Mouse (Mus musculus) spleen, postnatal 36 days (tissue): ENCODE measurements at regions not wholly inside any gene's neighbourhood (a gene's known extent, or its start where the extent isn't known, plus 50 kb on each side); places are given as distances from the start of the nearest gene placed in this dataset.

Source experiments
- DNase-seq, 2 experiments: peaks; one replicate each; pipeline ENCODE4 v3.0.0; 2022; ENCODE audit warnings: low spot score in 2 of 2, mixed read lengths in 1 of 2

DNA sequence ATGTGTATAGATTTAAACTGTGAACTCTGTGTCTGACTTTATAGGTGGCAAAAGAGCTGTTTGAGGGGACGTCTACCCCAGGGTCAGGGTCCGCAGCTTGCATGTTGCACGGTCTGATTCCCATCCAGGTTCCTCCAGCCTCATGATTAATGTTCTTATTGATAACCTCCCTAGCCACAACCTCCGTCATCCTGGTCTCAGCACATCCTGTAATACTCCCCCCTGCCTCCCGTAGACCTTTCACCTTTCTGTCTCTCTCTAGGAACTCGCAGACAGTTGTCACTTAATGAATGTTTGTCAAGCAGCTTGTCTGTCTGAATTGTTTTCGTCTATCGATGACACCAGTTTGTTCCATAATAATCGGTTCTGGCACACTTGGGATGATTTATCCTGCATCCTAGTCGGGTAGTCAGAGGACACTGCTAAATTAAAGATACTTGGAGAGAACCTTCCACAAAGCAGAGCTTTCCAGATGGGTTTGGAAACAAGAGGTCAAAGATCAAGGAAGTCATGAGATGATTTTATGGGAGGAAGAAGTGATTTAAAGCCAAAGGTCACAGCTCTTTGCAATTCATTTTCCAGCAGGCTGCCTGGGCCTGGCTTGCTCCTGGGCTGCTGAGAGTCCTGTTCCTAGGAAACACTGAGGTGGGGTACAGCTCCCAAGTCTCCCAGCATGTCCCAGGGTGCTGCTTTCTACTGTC, 435.9 kb downstream of the Prdm2 start:
- DNase-seq, result no peak

DNA sequence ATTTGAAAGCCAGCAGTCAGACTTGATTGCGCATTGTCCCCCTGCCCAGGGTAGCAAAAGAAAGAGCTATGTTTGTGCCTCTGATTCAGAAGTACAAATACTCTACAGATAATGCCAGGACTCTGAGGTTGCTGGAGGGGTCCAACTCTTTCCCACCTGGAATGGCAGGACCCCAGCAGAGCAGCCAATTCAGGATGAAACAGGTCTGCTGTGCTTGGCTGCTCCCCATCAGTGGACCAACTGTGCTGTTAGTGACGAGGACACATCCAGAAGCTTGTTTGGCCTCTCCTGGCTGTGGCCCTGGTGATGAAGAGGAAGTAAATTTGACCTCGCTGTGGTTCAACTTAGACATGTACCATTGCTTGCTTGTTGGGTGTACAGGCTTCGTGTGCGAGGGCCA, 437.8 kb downstream of the Prdm2 start:
- no peak for DNase-seq

DNA sequence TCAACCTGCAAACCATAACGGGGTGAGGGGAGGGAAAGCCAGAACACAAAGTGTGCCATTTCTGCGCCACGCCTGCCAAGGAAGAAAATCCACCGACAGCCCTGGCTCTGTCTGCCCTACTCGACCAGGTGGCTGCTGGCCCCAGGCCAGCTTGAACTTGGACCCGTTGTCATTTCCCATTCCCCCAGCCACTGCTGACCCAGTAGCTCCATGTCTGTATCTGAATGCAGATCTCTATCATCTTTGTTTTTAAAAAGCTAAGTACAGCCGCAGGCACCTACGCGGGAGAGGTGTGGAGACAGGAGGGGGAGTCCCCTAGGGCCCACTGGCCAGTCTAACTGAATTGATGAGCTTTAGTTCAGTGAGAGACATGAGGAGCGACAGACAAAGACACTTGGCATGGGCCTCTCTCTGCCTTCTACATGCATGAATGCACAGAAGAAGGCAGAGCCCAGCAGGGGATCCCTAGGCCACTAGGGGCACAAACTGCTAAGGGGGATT, 439.1 kb downstream of the Prdm2 start:
- no peak for DNase-seq

DNA sequence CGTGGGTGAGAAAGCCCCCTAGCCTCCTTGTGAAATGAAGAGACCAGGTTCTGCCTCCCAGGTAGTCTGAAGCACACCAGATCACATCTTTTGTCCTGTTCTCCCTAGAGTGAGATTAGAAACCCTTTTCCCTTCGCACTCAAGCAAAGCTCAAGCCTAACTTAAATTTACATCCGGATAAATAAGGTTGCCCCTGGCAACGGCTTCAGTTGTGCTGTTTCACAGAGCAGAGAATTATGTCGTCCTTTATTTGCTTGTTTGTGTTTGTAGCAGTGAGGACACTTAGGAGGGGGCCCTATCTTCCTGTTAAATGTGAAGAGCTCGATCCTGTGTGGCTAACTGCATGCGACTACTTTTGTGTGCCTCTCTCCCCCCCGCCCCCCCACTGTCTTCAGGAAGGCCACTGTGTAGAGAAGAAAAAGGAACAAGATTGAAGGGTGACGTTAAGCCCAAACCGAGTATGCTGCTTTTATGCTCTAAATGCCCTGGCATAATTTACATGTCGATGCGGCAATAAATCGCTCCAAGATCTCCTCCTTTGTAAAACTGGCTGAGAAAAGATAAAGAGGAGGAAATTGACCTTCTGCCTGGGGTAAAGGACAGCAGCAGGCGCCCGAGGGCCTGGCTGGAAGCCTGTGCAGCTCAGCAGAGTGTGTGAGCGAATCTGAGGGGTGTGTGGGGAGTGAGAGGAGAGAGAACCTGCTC, 439.9 kb downstream of the Prdm2 start:
- no peak for DNase-seq

DNA sequence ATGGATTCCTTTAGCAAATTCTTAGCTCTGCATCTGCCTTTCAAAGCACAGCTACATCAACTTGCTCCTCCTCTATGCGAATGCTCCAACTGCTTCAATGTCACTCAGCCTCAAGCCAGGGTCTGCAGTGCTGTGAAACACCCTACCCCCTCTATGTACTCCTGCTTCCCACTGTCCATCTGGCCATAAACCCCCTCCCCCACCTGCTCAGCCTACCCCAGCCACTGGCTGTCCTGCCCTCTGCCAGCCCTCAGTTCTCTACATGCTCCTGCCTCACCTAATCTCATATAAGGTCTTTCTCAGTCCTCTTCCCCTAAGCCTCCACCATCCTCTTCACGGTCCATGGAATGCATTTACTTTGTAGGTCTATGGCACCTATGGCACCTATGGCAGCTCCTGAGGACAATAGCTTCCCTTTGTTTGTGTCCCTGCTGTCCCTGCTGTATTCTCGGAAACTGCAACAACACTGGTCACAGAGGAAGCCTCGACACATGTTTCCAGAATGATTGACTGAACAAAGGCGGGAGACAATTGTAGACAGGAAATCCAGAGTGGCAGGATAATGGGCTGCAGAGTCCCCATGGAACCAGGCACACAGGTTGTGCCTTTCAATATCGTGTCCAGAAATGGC, 441.2 kb downstream of the Prdm2 start:
- no peak for DNase-seq

DNA sequence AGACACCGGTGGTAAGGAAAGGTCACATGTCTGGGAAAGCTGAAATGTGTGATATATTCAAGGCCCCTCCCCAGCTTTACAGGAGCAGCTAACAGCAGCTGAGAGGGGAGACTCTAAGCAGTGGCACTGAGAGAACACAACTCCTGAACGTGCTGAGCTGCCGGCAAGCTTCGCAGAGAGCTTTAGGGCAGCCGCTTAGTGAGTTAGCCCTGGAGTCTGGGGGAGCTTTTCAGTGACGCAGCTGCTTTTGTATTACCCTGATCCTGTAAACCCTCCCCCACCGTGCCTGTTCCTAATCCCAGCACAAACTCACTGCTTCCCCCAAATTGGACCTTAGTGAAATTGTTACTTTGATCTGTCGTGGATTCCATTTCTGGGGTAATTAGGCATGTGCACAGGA, 442.6 kb downstream of the Prdm2 start:
- no peak for DNase-seq

DNA sequence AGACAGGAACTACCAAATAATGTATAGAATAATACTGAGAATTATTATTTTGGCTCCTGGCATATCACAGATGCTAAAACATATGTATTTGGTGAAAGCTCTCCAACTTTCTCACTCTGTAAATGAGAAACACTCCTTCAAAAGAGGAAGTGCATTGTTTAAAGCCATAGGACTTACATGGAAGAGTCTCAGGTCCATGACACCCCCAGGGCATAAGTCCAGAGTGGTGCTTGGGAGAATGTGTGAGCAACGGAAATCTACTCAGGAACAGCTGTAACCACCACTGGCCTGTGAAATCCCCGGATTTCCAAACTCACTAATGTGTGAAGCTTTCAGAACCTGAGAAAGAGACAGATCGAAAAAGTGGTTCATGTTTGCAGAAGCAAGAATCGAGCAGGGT, 445.1 kb downstream of the Prdm2 start:
- DNase-seq, result no peak

DNA sequence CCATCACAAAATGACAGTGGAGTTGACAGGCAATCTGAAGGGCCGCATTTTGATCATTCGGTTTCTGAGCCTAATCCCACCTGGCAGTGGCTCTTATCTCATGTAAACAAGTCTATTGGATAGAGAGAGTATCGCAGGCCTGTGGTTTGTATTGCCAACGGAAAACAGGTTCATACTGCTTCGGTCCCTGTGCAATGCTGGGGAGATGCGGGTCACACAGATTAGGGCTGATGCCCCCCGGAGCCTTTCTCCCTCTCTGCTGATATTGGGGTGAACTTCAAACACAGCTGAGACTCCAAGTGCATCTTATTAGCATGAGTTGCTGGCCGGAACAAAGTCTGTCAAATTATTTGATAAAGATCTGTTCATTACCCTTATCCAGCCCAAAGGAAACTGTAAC, 451.2 kb downstream of the Prdm2 start:
- no peak for DNase-seq

DNA sequence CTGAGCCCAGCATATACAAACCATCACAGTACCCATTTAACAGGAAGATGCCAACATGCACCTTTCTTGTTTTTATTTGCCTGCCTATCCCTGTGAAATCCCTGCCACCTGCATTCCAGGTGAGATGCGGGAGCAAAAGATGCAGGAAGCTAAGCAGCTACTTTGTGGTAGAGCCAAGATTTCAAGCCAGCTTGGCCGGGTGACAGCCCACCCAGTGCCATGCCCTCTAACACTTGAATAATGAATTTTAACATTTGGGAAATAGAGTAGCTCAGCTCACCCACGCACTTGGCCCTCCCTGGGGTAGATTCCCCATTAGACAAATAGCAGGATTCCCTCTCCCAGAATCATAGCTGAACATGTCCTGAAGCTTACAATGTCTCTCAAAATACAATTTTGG, 454.7 kb downstream of the Prdm2 start:
- no peak for DNase-seq

DNA sequence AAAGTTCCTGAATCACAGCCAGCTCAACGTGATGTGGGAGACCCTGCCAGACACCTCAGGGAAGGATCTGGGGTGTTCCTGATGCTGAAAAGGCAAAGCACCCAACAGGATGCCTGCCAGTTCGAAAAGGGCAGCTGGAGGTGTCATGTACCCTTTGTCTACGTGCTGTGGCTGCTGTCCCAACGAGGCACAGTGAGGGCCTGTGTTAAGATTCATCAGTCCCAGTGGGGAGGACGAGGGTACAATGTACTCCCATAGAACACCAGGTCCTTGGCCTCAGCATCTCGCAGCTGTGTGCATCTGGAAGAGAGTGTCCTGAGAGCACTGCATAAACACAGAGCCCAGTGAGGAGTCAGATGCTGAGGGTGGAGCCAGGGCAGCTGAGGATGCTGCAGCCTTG, 456.5 kb downstream of the Prdm2 start:
- no peak for DNase-seq

DNA sequence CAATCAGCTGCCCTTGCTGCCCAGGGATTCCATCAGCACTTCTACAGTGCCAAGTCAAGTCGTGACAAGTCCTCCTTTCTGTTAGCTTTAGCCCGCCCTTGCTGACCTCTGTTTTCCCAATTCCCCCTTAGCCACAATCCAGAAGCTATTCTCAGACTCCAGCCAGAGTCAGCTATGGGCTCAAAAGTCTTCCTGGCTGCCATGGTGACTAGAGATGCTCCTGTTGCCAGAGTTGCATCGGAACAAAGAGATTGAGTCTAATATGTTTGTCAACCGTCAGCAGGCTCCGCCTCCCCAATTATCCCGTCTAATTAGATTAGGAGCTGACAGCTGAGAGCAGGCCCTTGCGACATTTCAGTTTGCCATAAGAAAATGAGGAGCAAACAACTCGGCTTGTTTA, 462.9 kb downstream of the Prdm2 start:
- no peak for DNase-seq

DNA sequence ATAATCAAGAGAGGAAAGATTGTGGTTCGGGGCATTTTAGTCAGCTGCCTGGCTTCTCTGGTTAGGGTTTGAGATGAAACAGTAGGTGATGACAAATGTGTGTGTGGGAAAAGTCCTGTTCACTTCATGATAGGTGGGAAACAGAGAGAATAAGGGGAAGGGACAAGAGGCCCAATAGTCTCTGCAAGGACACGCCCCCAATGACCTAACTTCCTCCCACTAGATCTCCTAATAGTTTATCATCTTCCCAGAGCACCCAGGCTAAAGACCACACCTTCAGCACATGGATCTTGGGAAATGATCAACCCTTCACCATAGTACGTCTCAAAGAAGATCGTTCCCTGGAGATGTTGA, 484.3 kb upstream of the Kazn start:
- DNase-seq, result no peak

DNA sequence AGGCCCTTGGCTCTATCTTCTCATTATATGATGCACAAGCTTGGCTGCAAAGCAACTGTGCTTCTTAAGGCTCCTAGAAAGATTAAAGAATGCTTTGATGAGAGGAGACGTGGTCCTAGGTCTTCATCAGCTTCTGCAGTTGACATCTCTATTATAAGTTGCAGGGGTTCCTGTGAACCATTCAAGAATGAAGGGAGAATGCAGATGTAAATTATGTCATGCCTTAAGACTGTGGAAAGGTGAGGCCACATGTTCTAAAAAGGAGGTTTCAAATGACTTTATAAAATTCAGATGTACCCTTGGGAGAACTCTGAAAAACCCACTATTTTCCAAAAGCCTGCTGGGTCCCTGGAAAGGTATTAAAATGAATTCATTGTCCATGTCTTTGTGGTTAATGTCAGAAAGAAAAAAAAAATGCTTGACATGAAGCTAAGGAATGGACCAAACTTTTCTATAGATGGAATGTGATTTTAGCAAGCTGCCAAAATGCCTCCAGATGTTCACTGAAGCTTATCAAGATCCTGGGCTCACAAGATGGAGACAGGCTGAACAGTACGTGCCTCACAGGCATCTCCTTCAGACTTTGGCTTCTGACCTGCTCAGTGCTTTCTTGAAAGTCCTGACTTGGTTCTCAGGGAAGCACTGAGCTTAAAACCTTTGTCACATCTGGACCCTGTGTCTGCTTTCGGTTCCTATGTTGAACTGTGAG, 483.8 kb upstream of the Kazn start:
- no peak for DNase-seq

DNA sequence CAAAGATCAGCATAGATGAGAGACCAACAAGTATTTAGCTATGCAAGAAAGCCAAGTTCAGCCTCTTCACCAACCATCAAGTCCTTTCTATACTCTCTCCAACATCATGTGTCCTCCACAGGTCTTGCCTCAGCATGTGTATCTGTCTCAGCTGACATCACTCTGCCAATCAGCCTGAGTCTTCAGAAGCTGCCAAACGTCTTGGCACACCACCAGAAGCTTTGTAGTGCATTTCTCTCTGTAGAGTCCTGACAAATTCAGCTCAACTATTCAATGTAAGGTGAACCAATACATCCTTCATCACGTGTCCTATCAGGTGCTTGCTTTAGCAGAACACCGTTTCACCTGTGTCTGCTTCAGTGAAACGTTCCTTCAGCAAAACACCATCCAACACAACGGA, 462.4 kb upstream of the Kazn start:
- no peak for DNase-seq

DNA sequence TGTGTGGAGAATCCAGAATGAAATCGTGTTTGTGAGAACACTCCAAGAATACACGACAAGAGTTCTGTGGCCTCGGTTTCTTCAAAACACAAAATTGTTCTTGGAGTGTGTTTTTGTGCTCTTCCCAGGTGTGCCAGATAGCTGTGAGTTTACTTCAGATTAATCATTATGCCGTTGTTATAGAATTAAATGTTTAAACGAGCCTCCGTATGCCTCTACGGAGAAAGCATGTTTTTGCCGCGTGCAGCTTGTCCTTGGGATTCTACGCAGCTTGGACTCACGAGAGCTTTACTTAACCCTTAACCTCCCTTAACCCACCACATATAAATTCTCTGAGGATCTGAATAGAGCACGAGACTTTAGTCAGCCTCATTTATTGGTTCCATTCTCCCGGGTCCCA, 455.7 kb upstream of the Kazn start:
- DNase-seq, result no peak

DNA sequence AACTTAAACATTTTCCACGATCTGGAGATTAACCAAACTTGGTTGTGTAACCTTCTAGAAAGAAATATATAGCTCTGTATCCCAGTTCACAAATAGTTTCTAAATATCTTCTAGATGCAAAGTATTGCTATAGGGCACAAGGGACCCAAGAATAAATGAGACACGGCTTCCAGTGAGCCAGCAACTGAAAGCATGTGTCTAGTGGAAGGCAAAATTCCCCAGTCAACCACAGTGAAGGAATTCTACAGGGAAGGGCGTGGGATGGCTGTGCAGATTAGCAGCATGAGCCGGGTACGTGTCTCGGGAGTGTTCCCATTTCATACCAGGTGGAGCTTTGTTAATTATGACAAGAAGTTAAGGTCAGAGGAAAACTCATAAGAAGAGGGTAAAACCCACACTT, 449.0 kb upstream of the Kazn start:
- DNase-seq, result no peak

DNA sequence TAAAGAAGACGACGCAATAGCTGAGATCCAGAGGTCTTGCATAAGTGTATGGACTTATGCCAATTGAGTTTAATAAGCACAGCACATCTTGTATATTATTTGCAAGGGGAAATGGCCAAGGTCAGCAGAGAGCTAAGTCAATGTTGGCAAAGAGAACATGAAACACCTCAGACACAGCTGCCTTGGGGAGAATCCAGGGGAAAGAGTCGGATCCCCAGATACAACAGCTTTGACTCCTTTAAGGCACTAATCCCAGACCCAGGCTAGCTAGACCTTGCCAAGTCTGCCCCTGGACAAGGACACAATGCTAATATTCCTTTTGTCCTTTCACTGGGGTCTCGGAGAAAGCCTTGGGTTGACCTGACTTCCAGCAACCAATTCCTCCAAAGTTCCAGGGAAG, 438.2 kb upstream of the Kazn start:
- no peak for DNase-seq

DNA sequence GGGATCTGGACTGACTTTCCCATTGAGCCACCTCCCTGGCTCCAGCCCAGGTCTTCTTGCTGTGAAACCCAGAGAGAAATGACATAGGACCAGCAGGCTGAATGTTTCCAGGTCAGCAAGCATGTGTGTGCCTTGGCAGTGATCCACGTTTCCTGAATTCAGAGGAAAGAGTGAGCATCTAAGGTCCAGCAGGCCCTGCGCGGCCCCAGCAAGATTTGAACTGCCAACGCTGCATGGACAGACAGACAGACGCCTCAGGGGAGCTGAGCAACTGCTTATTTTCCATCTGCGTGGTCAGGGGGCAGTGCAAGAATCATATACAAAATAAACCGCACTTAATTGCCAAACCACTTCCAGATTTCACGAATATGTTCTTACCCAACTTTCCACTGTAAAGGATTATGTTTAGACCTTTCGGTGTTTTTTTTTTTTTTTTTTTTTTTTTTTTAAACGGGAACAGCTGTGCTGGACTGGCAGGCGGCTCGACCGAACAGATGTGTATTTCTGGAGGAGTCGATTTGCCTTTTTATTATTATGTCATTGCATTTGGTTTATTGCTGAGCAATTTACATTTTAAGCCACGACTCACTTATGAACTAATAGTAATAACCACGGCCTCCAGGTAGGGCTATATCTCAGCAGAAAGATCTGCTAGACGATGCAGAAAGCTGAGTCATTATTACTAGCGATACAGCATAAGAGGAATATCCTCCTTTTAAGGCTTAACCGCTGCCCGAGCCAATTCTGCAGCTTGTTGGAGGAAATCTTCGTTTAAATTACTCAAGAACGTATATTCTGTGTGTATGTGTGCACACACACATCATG, 435.7 kb upstream of the Kazn start:
- no peak for DNase-seq

DNA sequence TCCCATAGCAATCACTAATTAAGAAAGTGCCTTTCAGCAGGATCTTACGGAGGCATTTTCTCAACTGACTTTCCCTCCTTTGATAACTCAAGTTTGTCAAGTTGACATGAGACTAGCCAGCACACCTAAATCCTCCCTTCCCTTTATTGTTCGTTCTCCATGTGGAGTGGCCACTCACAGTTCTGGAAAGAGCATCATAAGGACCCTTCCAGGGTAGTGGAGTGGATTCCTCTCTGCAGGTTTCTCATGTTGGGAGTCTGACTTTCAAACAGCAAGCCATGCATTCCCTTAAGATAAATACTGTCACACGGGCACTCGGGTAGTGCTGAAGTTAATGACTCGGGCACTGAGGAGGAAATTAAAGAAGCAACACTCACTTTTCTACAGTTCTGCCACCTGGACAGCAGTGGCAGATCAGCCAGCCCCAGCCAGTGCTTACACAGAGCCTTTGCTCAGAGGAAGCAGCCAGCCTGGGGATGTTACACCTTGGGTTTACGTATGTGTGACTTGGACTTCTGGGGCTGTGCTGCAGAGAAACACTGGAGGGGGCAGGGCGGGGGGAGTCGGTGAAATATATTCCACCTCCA, 432.8 kb upstream of the Kazn start:
- DNase-seq, result no peak

DNA sequence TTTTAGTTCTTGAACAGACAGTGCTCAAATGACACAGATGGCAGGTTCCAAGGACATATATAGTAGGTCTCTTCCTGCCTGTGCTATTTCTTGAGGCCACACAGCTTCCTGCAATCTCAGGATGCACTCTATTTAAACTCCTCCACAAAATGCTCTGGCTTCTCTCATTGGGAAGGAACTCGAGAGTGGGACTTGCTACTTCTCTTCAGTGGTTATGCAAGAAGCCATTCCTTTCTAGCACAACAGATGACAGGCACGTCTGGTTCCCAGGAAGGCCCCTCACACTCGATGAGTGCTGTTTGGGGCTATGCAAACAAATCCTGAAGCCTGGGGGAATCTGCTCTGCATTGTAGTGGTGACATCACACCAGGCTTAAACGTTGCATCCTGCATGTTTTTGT, 425.6 kb upstream of the Kazn start:
- no peak for DNase-seq

DNA sequence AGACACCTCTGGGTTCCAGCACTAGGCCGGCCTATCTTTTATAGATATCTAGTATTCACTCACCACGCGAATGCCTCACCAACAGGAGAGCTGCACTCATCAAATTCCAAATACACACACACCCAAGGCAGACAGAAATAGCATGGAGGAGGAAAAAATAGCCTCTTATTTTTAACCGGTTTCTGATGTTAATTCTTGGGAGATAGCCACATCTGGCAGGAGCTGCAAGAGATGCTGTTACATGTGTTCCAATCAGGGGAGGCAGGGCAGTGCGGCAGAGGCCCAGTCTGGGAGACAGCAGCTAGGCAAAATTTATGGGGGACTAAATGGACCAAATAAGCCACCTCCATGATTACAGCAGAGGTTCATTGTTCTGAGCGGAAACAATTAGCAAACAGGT, 419.0 kb upstream of the Kazn start:
- DNase-seq, result no peak
